In the genomic region with DNA sequence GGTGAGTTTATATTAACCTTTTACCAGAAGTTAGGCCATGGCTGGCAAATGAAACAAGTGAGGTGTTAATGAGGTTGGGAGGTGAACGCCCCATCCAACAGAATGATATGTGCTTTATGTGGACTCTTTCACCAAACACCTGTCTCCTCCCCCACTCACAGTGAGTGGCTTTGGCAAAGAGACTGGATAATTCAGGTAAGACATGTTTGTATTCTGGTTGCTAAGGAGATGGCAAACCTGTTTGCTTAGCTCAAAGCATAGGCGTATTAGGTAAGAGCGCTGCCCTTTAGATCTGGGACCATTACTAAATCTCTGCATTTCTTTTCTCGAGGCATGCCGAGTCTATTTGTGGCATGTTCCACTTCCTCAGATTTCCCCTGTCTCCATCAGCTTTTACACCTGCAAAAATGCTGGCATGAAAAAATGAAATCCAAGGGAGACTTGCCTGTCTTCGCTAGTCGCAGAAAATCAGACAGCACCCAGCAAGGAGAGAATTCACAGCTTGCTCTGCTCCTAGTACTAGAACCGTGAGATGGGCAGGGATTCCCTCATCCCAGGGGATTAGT, we compare ENCODE assay signal across 12 mouse cellular contexts.
DNase-seq lines count a peak whose midpoint lies in the region; ATAC-seq and TF ChIP-seq lines count a peak whose summit lies in the region.
"Had no signal": no experiment of that assay in that cellular context is flagged by ENCODE, and none has a peak within 500 bp of the region (broad histone marks: within the 10 kb centered on the region; RNA-seq: fewer than 3 reads in every experiment).

No protein-coding gene starts in this region.

- H3K9ac ChIP-seq in stomach, embryonic 16.5 days (ENCODE audit: low read length), result no peak overlapping the region
- H3K9ac ChIP-seq: midbrain, embryonic 12.5 days had no signal

- TF ChIP-seq CTCF in testis, adult 2 months (IDR thresholded peaks at IDR 0.05; ENCODE audit: control insufficient read depth, insufficient read depth, insufficient replicate concordance, low read depth, low read length), result no peak

- no peaks in the 10 kb centered on the region for H3K36me3 ChIP-seq in testis, adult 2 months (ENCODE audit: control insufficient read depth, insufficient read depth, low read length)
- no peaks in the 10 kb centered on the region for H3K36me3 ChIP-seq in stomach, embryonic 16.5 days (ENCODE audit: control insufficient read depth, insufficient read depth, low read length)
- H3K36me3 ChIP-seq: midbrain, embryonic 12.5 days had no signal

- 0 out of 2 replicates have a peak overlapping the region, but pooled peaks have one; percentile 12 for H3K4me2 ChIP-seq in stomach, embryonic 16.5 days (ENCODE audit: low read depth, low read length)
- H3K4me2 ChIP-seq: midbrain, embryonic 12.5 days had no signal

- peak; percentile 86 for ATAC-seq in stomach, embryonic 16.5 days (ENCODE audit: insufficient read depth, low FRiP score)
- no peak for ATAC-seq in CD4-positive, CD25-positive, alpha-beta regulatory T cell, adult 4 months

- DNase-seq in kidney, adult 11 months, result peak; percentile 33
- no peak for DNase-seq in kidney, postnatal 10 days
- no peak for DNase-seq in testis, postnatal 14 days (ENCODE audit: low spot score)
- DNase-seq in lung, adult 18-20 months, result peak; percentile 86 to 93
- no peak for DNase-seq in heart, adult 18-20 months
- DNase-seq: B cell, adult 2 months; heart, postnatal 4 days; thymus, adult 18-20 months had no signal

- no peaks in the 10 kb centered on the region for H3K27me3 ChIP-seq in testis, adult 2 months (ENCODE audit: control insufficient read depth, insufficient read depth, low read length)
- no peaks in the 10 kb centered on the region for H3K27me3 ChIP-seq in stomach, embryonic 16.5 days (ENCODE audit: control insufficient read depth, insufficient read depth, low read length)
- H3K27me3 ChIP-seq: midbrain, embryonic 12.5 days had no signal

- 60% methylated on average over 8 of the region's 8 CpGs for WGBS in stomach, embryonic 16.5 days

- H3K4me1 ChIP-seq in testis, adult 2 months (ENCODE audit: control insufficient read depth, insufficient read depth, low read length), result no peaks in the 10 kb centered on the region
- H3K4me1 ChIP-seq in stomach, embryonic 16.5 days (ENCODE audit: control insufficient read depth, insufficient read depth, low read length), result peaks cover 19% of the 10 kb centered on the region

- no peaks in the 10 kb centered on the region for H3K9me3 ChIP-seq in stomach, embryonic 16.5 days (replicated peaks; ENCODE audit: control insufficient read depth, low read length)
- H3K9me3 ChIP-seq: midbrain, embryonic 12.5 days had no signal

- TF ChIP-seq POLR2A in testis, adult 2 months (IDR thresholded peaks at IDR 0.05; ENCODE audit: control insufficient read depth, low read depth, low read length), result no peak

- H3K27ac ChIP-seq in testis, adult 2 months (ENCODE audit: control insufficient read depth, insufficient read depth, low read depth, low read length), result no peak overlapping the region
- H3K27ac ChIP-seq in stomach, embryonic 16.5 days (ENCODE audit: low read length), result peak overlapping the region; percentile 74
- H3K27ac ChIP-seq: midbrain, embryonic 12.5 days had no signal

- peak overlapping the region; percentile 14; the same call in 1 of the 2 replicates for H3K4me3 ChIP-seq in testis, adult 2 months (ENCODE audit: control insufficient read depth, low read depth, low read length)
- H3K4me3 ChIP-seq in stomach, embryonic 16.5 days (replicated peaks; ENCODE audit: low read length), result no peak overlapping the region
- H3K4me3 ChIP-seq: midbrain, embryonic 12.5 days had no signal

Comparison
In these comparisons a context has a peak if more than half of its experiments do, and no peak if none do; other contexts are left out.
1. DNase-seq: peak in kidney, adult 11 months (single experiment) and lung, adult 18-20 months (2 of 2); none in kidney, postnatal 10 days (single experiment), testis, postnatal 14 days (single experiment) and heart, adult 18-20 months (0 of 2).